Mouse (Mus musculus): ENCODE data around the gene Mrps9.
A peak's percentile ranks its signal among the peaks of the same experiment; 100 is the strongest.

The Mrps9 gene

DNA sequence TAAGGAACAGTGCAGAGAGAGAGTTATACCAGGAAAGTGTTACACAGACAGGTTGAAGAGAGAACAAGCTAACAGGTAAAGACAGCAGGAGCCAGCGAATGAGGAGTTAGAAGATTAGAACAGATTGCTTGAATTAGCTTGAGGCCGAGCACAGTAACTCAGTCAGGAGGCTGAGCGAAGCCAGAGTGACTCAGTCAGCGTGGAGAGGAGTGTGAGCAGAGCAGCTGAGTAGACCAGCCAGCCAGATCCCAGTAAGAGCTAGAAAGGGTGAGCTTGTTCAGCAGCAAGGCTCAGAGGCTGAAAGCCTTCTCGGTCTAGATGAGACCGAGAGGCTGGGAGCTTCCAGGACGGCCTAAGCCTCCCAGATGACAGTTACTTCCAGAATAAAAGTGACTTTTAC lies 55.7 kb downstream of the Mrps9 start:
- DNase-seq (ENCODE audit: low read depth), result no peak

DNA sequence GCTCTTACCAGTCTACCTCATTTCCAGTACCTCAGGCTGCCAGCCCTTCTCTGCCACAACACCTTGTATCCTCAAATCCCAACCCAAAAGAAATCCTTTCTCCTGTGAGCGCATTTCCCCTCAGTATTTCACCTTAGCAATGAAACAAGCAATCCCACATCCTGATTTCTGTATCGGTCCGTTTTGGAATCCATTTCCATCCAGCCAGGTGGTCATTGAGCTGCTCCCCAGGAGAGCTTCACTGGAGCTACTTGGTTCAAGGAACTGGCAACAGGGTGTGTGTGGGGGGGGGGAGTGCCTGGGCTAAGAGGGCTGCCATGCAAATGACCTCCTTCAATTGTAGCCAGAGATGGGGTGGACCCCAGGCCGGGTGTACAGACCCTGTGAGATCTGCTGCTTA lies 56.1 kb downstream of the Mrps9 start:
- DNase-seq (ENCODE audit: low read depth), result no peak

DNA sequence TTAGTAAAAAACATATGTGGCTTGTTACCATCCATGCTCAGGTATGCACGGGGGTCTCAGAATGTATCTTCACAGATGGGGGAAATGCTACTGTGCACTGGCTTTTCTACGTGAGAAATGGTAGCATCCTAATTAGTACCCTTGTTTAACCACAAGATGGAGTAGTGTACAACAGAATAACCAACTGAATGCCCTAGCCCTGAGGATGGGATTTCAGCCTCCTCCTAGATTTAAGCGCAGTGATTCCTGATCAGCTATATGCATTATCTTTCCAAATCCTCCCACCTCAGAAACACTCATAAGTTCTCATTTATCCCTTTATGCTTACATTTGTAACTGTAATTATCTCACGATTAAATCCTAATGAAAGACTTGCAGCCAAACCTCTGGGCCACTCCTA lies 64.0 kb downstream of the Mrps9 start:
- peak; percentile 16 for DNase-seq (ENCODE audit: low read depth)

DNA sequence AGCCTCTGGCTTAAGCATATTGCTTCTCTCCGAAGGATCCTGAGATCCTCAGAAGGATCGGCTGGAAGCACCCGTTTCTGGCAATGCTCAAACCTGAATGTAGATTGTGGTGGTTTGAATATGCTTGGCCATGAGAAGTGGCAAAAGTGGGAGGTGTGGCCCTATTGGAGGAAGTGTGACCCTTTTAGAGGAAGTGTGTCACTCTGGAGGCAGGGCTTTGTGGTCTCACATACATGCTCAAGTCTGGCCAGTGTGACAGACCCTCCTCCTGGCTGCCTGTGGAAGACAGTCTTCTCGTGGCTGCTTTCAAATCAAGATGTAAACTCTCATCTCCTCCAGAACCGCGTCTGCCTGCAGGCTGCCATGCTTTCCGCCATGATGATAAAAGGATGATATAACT lies 65.7 kb downstream of the Mrps9 start:
- no peak for DNase-seq (ENCODE audit: low read depth)

DNA sequence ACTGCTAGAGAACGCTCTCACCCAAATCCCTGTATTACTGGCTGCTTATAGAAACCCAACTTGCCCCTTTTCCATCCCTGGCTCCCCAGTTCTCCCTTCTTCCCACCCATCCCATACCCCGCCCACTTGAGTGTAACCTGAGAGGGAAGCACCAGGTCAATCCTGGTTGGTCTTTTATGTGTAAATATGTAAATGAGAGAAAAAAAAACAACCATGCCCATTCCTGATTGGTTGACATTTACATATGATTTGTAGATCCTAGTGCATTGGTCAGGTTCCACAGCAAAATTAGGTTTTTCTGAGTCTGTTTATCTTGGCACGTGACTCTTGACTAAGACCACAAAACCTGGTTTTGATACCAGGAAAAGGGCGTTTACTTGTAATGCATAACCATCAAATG lies 66.9 kb downstream of the Mrps9 start:
- DNase-seq (ENCODE audit: low read depth), result no peak

GRCm38 (mm10) chr1:42923924-42924323 lies 72.9 kb downstream of the Mrps9 start:
- no peak for DNase-seq (ENCODE audit: low read depth)

DNA sequence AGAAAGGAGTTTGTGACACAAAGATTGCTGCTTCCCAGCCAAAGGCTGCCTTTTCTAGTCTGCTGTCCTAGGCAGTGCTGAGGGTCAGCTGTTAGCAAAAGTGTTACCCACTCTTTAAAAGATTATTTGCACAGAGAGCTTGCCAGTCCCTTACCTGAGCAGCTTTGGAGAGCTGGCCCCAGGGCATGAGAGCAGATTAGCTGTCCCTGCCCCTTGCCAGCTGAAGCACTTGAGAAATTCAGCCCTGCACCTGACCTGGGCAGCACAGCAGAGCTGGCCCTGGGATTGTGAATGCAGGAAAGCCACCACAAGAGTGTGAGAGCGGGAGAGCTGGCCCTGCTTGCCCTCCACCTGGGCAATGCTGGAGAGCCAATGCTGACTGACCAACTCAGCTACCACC lies 82.6 kb downstream of the Mrps9 start:
- no peak for DNase-seq (ENCODE audit: low read depth)

- DNase-seq (ENCODE audit: low read depth), result no peak
Observed at GRCm38 (mm10) chr1:42948486-42948885, 97.5 kb downstream of the Mrps9 start.

DNA sequence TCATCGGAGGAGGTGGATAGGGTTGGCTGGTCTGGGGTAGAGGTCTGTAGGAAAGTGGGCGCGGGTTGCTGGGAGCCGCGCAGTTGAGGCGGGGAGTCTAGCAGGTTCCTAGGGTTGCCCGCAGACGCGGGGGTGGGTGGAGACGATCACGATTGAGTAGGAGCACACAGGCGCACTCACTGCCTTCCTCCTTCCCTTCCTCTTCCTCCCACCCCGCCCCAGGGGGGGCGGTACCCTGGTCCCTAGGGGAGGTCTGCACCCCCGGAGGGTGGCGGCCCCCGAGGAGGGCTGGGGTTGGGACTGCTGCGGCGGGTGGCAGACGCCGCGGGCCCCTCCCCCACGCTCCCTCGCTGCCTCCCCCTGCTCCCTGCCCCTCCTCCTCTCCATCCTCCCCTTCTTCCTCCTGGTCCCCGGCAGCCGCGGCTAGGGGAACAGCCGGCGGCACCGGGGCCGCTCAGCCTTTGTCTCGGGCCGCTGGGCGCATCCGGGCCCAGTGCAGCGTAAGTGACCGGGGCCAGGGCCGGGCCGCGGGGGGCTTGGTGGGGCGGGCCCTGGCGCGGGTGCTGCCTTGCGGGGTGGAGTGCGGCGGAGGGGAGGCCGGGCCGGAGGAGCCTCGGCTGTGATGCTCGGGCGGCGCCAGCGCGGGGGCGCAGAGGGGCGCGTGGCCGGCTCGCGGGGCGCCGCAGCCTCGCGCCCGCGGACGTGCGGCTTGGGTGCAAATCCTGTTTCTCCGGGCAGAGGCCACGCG lies 101.9 kb downstream of the Mrps9 start, which contains the start of gene Gpr45:
Gpr45 (plus strand) TSS at position 139 of the 748 bp plus-strand sequence.
- DNase-seq (ENCODE audit: low read depth), result peak; percentile 18

- no peak for DNase-seq (ENCODE audit: low read depth)
Observed at GRCm38 (mm10) chr1:42953482-42953822, 102.4 kb downstream of the Mrps9 start.

Measured in c-Kit-positive CD71-negative TER-119-negative erythroid progenitor cells, embryonic 14.5 days (primary cell).